Mouse (Mus musculus) kidney, adult 2 months (tissue): ENCODE results near the gene Cdh4.

ENCODE experiments used
- CTCF ChIP-seq: fragments of 200-500 bp; conservative IDR thresholded peaks from 2 replicates; pipeline ENCODE4 v1.5.1; 2011; ENCODE audit warnings: low read depth, mild to moderate bottlenecking, control low read depth, low read length, moderate library complexity, mixed read lengths; ENCODE audit not compliant: insufficient read depth, insufficient read length
- POLR2A ChIP-seq: fragments of 200-500 bp; IDR thresholded peaks from one replicate; pipeline ENCODE4 v1.6.1; 2011; ENCODE audit warnings: low read depth, low read length, control low read depth

GRCm38 (mm10) chr2:179802411-179802810, 360.2 kb downstream of the Cdh4 start:
- no peak for TF ChIP-seq CTCF
- no peak for TF ChIP-seq POLR2A
